In the genomic region with DNA sequence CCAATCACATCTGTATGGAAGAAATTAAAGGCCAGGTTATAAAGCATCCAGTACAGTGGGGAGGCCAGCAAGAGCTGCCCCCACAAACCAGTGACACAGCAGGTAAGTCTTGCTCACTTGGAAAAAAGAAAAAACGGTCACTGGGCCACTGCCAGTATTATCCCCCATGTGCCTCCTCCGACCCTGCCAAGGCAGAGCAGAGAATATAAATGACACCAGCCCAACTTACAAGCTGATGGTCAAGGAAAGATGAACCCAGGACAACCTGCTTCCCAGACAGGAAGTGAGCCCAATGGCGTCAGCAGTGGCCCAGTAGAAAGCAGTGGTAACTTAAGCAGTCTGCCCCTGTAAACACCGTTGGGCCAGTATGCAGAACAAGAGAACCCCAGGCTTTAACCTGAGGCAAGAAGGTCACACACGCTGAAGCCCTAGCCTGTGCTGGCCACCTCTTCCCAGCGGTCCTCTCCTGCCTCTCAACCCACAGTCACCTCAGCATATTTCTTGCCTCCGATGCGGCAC, we compare ENCODE assay signal across 10 mouse cellular contexts.
"Had no signal": no experiment of that assay in that cellular context is flagged by ENCODE, and none has a peak within 500 bp of the region (broad histone marks: within the 10 kb centered on the region; RNA-seq: fewer than 3 reads in every experiment).

No protein-coding gene starts in this region.

- H3K27ac ChIP-seq: liver, embryonic 13.5 days; stomach, postnatal 0 days had no signal

- DNase-seq: kidney, adult 9 months; kidney, postnatal 14 days; layer of hippocampus, postnatal 36 days; liver, embryonic 13.5 days; lung, adult 2 months; lung, postnatal 14 days; midbrain, embryonic 14.5 days; thymus, adult 2 months; thymus, postnatal 14 days had no signal

- H3K4me3 ChIP-seq: liver, embryonic 13.5 days had no signal
